Mouse (Mus musculus) naive thymus-derived CD4-positive, alpha-beta T cell, adult 2 months (primary cell): ENCODE measurements at regions not wholly inside any gene's neighbourhood (a gene's known extent, or its start where the extent isn't known, plus 50 kb on each side); places are given as distances from the start of the nearest gene placed in this dataset.

Experiments used
- DNase-seq: peaks from one replicate; pipeline ENCODE4 v3.0.0-alpha.2; 2011; ENCODE audit warnings: low read depth

DNA sequence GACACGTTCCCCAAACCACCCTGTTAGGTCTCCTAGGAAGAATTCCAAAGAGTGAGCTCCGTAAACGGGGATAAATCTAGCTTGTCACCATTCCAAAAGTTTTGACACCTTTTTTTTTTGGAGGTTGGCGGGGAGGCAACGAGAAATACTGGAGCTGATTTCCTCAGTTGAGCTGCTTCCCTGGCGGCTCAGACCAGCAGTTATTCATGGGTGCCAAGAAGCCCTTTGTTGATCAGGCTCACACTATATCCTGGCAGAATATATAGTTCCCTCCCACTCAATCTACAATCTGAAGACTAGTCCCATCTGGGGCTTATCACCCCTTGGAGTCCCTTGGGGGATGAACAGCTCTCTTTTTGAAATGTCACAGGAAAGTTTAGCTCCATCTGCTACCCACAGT, 77.5 kb upstream of the Tiam2 start:
- no peak for DNase-seq

- no peak for DNase-seq
Observed at GRCm38 (mm10) chr17:3249320-3249719, 77.1 kb upstream of the Tiam2 start.

DNA sequence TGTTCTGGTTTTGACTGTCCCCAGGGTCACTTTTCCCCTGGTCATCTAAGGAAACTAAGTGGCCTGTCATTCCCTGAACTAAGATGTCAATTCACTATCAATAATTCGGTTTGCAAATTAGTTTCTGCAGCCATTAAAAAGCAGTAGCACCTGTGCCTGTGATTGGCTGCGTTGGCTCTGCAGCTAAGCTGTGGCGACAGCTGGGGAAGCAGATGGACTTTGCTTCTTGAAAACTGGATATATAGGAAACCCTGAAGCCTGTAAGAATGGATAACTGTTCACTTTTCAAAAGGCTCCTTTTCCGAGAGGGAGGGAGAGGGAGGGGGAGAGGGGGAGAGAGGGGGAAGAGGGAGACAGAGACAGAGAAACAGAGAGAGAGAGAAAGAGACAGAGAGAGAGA, 75.2 kb upstream of the Tiam2 start:
- DNase-seq = no peak

GRCm38 (mm10) chr17:3251966-3252365, 74.4 kb upstream of the Tiam2 start:
- DNase-seq = no peak

- peak; percentile 41 for DNase-seq
Observed at GRCm38 (mm10) chr17:3253508-3254176, 72.7 kb upstream of the Tiam2 start.

DNA sequence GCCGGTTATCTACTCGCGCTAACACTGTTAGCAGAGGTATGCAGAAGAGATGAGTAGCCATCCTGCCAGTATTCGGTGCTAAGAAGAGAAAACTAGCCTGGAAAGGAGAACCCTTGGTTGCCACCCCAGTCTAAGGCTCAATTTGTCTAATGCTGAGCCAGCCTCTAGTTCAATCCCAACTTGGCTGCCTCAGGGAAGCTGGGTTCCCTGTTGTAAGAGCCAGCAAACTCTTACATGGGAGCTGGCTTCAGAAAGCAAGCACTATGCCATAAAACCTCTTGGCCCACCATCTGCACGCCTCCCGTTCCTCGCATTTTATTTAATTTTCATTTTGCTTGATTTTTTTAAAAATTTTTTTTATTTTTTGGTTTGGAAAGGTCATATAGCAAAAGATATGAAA, 69.6 kb upstream of the Tiam2 start:
- no peak for DNase-seq

DNA sequence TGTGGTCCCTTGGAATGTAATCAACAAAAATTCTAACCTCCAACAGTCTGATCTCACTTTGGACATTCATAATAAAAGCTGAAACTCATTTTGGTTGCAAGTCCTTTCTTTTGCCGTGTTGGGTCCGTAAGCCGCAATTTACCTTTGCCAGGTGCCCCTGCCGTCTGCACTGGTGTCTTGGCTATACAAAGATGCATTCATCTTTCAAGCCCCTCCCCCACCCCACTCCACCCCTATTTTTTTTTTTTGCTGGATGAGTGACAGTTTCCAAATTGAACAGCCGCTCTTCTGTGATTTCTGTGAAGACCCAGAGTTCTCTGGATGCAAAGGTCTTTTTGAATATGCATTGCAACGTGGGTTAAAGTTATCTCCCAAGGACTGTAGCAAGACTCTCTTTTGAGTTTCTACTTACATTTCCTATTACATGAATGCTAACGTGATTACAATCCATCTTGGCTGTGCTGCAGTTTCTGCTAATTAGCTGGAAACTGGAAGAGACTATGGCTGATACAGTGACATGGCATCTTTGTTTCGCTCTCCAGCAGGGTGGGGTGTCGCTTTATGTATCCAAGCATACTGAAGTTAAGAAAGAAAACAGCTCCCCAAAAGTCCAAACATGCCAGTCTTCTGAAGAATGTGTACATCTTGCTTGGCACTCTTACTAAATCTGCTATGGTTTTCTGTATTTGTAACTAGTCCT, 67.4 kb upstream of the Tiam2 start:
- no peak for DNase-seq

DNA sequence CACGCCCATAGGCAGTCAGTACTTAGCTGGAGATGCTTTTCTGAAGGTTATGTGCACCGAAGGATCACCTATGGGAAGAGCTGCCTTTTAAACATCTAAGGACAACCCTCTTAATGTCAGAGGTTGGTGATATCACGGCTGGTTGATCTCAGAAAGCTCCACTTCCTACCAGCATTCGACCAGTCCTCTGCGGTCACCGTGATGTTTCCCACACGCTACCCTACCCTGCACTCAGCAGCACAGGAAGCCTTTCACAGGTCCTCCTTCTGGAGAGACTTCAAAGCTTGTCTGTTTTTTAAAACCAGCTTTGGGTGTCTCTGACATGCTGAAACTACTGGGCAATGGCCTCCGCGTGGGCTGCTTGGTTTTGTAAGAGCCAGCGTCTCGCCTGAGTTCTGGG, 65.6 kb upstream of the Tiam2 start:
- DNase-seq = peak; percentile 22

DNA sequence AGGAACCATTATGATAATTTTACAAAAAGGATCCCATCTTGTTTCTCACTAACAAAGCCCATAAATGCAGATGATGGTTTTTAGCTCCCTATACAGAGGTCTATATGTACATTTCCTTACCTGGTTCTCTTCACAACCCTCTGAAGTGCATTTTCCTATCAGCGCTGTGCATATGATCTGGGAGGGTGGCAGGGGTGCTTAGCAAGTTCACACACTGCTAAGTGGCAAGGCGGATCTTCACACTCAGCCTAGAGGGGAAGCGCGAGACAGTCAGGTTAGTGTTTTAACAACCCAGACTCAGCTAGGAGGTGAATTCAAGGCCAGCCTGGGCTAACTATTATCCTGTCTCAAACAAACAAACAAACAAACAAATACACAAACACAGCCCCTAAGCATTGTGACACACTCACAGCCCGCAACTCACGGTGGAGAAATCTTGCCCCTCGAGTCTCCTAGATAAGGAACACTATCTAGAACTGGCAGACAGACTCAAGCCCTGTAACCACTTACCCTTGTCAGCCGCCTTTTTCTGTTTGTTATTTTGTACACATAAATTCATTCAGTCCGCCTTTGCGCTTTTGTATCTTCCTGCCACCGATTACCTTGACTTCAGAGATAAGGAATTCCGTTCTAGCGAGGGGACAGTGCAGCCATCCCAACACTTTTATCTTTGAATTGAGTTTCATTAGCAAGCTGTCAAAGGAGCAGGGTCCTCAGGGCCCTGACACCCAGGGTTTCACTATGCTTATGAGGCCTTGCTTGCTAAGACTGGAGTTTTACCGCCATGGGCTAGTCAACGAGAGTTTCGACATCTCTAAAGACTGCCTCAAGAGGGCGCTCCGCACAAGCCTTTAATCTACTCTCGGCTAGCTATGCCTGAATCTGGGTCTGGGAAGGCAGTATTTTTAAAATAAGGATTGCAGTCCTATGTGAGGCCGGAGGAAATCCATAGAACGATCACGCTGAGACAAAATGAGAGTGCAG, 53.0 kb upstream of the Tiam2 start:
- DNase-seq = peak; percentile 71

DNA sequence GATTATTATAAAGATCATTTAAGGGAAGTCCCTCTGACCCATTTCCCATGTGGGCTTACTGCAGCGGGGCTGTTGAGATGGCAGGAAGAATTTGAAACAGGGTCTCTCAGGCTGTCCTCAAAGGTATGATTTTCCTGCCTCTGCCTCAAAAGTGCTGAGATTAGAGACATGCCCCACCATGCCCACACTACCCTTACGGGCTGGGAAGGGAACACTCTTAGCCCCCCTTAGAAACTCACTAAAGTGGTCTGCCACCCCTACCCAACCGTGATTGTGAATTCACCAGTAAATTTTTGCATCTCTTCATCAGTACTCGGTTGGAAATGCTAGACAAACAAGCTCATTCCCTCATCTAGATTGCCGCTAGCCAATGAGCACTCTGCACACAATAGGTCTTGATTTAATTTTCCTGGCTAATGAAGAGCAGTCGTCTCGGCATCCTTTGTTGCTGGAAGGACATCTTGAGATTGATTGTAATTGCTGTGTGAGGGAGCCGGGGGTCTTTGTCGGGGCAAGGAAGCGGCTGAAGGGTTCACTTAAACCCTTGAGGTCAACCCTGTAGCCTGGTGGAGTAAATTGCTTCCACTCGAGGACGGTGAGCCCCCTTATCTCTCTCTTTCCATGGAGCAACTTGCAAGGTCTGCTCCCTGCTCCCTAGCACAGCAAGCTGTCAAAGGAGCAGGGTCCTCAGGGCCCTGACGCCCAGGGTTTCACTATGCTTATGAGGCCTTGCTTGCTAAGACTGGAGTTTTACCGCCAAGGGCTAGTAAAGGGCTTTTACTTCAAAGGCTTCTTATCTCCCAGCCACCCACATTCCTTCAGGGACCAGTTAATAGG, 51.7 kb upstream of the Tiam2 start:
- DNase-seq = no peak
